ENCODE assay signal across 8 mouse cellular contexts in the genomic region with DNA sequence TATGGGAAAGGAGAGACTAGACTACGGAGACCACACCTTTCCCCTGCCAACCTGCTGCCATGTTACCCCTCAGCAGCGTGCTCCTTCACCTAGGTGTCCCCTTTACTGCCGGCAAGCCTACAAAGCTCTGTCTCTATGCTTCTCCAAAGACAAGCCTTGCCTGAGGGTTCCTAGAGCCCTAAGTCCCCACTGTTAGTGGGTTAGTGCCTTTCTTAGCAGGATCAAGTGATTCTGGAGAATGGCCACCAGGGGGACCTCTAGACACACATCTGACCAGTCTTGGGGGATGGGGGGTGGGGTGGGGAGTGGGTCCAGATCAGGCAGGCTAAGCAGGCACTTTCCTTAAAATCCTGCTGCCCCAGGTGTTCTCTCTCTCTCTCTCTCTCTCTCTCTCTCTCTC. TPM values are rescaled to one million over a fixed set of nuclear protein-coding genes. Genes with fewer than 3 reads are reported as not detected.
A peak's percentile ranks its signal among the peaks of the same experiment; 100 is the strongest.
DNase-seq lines count a peak whose midpoint lies in the region; ATAC-seq lines count a peak whose summit lies in the region.

No protein-coding gene starts in this region.

- 21% methylated on average over 3 of the region's 3 CpGs for WGBS in embryonic facial prominence, embryonic 11.5 days
- WGBS in midbrain, embryonic 15.5 days = 17% methylated on average over 3 of the region's 3 CpGs

- H3K27me3 ChIP-seq in embryonic facial prominence, embryonic 11.5 days (ENCODE audit: control insufficient read depth, insufficient read depth, low read length) = peaks cover 14% of the 10 kb centered on the region
- no peaks in the 10 kb centered on the region; the same call in 1 of the 2 replicates for H3K27me3 ChIP-seq in midbrain, embryonic 15.5 days (replicated peaks)

- H3K27ac ChIP-seq in embryonic facial prominence, embryonic 11.5 days (replicated peaks; ENCODE audit: low read depth, low read length) = no peak overlapping the region
- H3K27ac ChIP-seq in midbrain, embryonic 15.5 days = no peak overlapping the region

- no peaks in the 10 kb centered on the region for H3K36me3 ChIP-seq in embryonic facial prominence, embryonic 11.5 days (replicated peaks; ENCODE audit: control insufficient read depth, insufficient read depth, low read depth, low read length)
- no peaks in the 10 kb centered on the region for H3K36me3 ChIP-seq in midbrain, embryonic 15.5 days (replicated peaks)

- no peak overlapping the region for H3K9ac ChIP-seq in embryonic facial prominence, embryonic 11.5 days (replicated peaks; ENCODE audit: low read length)
- H3K9ac ChIP-seq in midbrain, embryonic 15.5 days = no peak overlapping the region

- H3K4me2 ChIP-seq in embryonic facial prominence, embryonic 11.5 days (ENCODE audit: low read depth, low read length) = no peak overlapping the region
- no peak overlapping the region for H3K4me2 ChIP-seq in midbrain, embryonic 15.5 days

- no peak for DNase-seq in frontal cortex, postnatal 14 days (ENCODE audit: low spot score in 2 of 2)
- peak; percentile 37 for DNase-seq in urinary bladder, postnatal 14 days (ENCODE audit: low spot score)
- DNase-seq in urinary bladder, postnatal 10 days (ENCODE audit: low spot score) = no peak
- DNase-seq in embryonic facial prominence, embryonic 11.5 days (ENCODE audit: low spot score) = peak; percentile 82
- DNase-seq in kidney, postnatal 10 days = peak; percentile 64

- no peaks in the 10 kb centered on the region for H3K4me1 ChIP-seq in embryonic facial prominence, embryonic 11.5 days (ENCODE audit: control insufficient read depth, insufficient read depth, low read length)
- peaks cover 2% of the 10 kb centered on the region; the same call in 1 of the 2 replicates for H3K4me1 ChIP-seq in midbrain, embryonic 15.5 days

- H3K9me3 ChIP-seq in embryonic facial prominence, embryonic 11.5 days (replicated peaks; ENCODE audit: control insufficient read depth, low read length) = no peaks in the 10 kb centered on the region
- no peaks in the 10 kb centered on the region for H3K9me3 ChIP-seq in midbrain, embryonic 15.5 days

- no peak overlapping the region for H3K4me3 ChIP-seq in embryonic facial prominence, embryonic 11.5 days (ENCODE audit: low read depth, low read length)
- no peak overlapping the region for H3K4me3 ChIP-seq in midbrain, embryonic 15.5 days

- 0 out of 2 replicates have a peak, but pooled peaks have one; percentile 45 for ATAC-seq in frontal cortex, adult (ENCODE audit: low TSS enrichment)
- ATAC-seq in embryonic facial prominence, embryonic 11.5 days (replicated peaks; ENCODE audit: insufficient number of reproducible peaks, low FRiP score, low TSS enrichment, low read depth) = no peak
- 0 out of 2 replicates have a peak, but pooled peaks have one; percentile 38 for ATAC-seq in midbrain, embryonic 15.5 days (replicated peaks)
- ATAC-seq in erythroblast, adult 5-6 weeks (replicated peaks; ENCODE audit: low FRiP score, poor library complexity, severe bottlenecking) = no peak

RNA-seq across cellular contexts. Expression of gene Fut7, which starts 1.2 kb away (rescaled TPM):
- not detected in 2 replicates for polyA plus RNA-seq in embryonic facial prominence, embryonic 11.5 days (2014; fragmentation: Nextera tagmentation; extraction: Ambion mirVana)
- 0.17 and 0.41 TPM in 2 replicates for polyA plus RNA-seq in midbrain, embryonic 15.5 days (2015; fragmentation: Nextera tagmentation; extraction: Ambion mirVana)
- 2.7 and 4.0 TPM in 2 replicates for total RNA-seq in erythroblast, adult 5-6 weeks (2015; ENCODE audit: low replicate concordance)
- total RNA-seq in erythroblast, adult 5-6 weeks (2017; ENCODE audit: low replicate concordance) = 4.4 and 4.5 TPM in 2 replicates

RNA-seq across cellular contexts. Expression of gene Abca2, which starts 6.6 kb away (rescaled TPM):
- polyA plus RNA-seq in embryonic facial prominence, embryonic 11.5 days (2014; fragmentation: Nextera tagmentation; extraction: Ambion mirVana) = 2.2 TPM in 2 replicates
- 16.4 and 17.6 TPM in 2 replicates for polyA plus RNA-seq in midbrain, embryonic 15.5 days (2015; fragmentation: Nextera tagmentation; extraction: Ambion mirVana)
- total RNA-seq in erythroblast, adult 5-6 weeks (2015; ENCODE audit: low replicate concordance) = 7.7 and 16.7 TPM in 2 replicates
- total RNA-seq in erythroblast, adult 5-6 weeks (2017; ENCODE audit: low replicate concordance) = 4.5 and 7.3 TPM in 2 replicates

RNA-seq across cellular contexts. Expression of gene Npdc1, which starts 22.7 kb away (rescaled TPM):
- polyA plus RNA-seq in embryonic facial prominence, embryonic 11.5 days (2014; fragmentation: Nextera tagmentation; extraction: Ambion mirVana) = 26.8 and 38.0 TPM in 2 replicates
- polyA plus RNA-seq in midbrain, embryonic 15.5 days (2015; fragmentation: Nextera tagmentation; extraction: Ambion mirVana) = 498 and 520 TPM in 2 replicates
- not detected in 2 replicates for total RNA-seq in erythroblast, adult 5-6 weeks (2015; ENCODE audit: low replicate concordance)
- not detected in 2 replicates for total RNA-seq in erythroblast, adult 5-6 weeks (2017; ENCODE audit: low replicate concordance)

RNA-seq across cellular contexts. Expression of gene Entpd2, which starts 26.2 kb away (rescaled TPM):
- 0.10 and 0.28 TPM in 2 replicates for polyA plus RNA-seq in embryonic facial prominence, embryonic 11.5 days (2014; fragmentation: Nextera tagmentation; extraction: Ambion mirVana)
- polyA plus RNA-seq in midbrain, embryonic 15.5 days (2015; fragmentation: Nextera tagmentation; extraction: Ambion mirVana) = 2.7 and 3.3 TPM in 2 replicates
- not detected in 2 replicates for total RNA-seq in erythroblast, adult 5-6 weeks (2015; ENCODE audit: low replicate concordance)
- not detected in 2 replicates for total RNA-seq in erythroblast, adult 5-6 weeks (2017; ENCODE audit: low replicate concordance)

RNA-seq across cellular contexts. Expression of gene Clic3, which starts 34.7 kb away (rescaled TPM):
- polyA plus RNA-seq in embryonic facial prominence, embryonic 11.5 days (2014; fragmentation: Nextera tagmentation; extraction: Ambion mirVana) = 0.71 TPM in 1 of 2 replicates, not detected in the other
- 3.3 and 3.9 TPM in 2 replicates for polyA plus RNA-seq in midbrain, embryonic 15.5 days (2015; fragmentation: Nextera tagmentation; extraction: Ambion mirVana)
- total RNA-seq in erythroblast, adult 5-6 weeks (2015; ENCODE audit: low replicate concordance) = not detected in 2 replicates
- not detected in 2 replicates for total RNA-seq in erythroblast, adult 5-6 weeks (2017; ENCODE audit: low replicate concordance)

Comparison
In these comparisons a context has a peak if more than half of its experiments do, and no peak if none do; other contexts are left out.
1. DNase-seq: peak in urinary bladder, postnatal 14 days (single experiment), embryonic facial prominence, embryonic 11.5 days (single experiment) and kidney, postnatal 10 days (single experiment); none in frontal cortex, postnatal 14 days (0 of 2) and urinary bladder, postnatal 10 days (single experiment).
2. ATAC-seq: peak in frontal cortex, adult (single experiment) and midbrain, embryonic 15.5 days (single experiment); none in embryonic facial prominence, embryonic 11.5 days (single experiment) and erythroblast, adult 5-6 weeks (single experiment).
3. RNA of gene Npdc1, which starts 22.7 kb away (polyA plus RNA-seq): 498 to 520 TPM in midbrain, embryonic 15.5 days; 26.8 to 38.0 TPM in embryonic facial prominence, embryonic 11.5 days; every median in the first group is over 10 times any median in the second.